Mouse (Mus musculus) neural tube, embryonic 15.5 days (tissue): ENCODE results near the gene Cntnap1. TPM values are rescaled to one million over a fixed set of nuclear protein-coding genes. Genes with fewer than 3 reads are reported as not detected.

Experiments used
- ATAC-seq: fragments of 200-750 bp; cut with Nextera tagmentation; 2 replicates; pipeline ENCODE4 v1.8.0; 2017; ENCODE audit warnings: mild to moderate bottlenecking, moderate TSS enrichment, moderate library complexity; ENCODE audit not compliant: low FRiP score
- H3K27ac ChIP-seq: fragments of 300-500 bp; sonication (generic); replicated peaks from 2 replicates; pipeline ENCODE4 v1.5.1; 2015; ENCODE audit warnings: mild to moderate bottlenecking, inconsistent platforms
- H3K27me3 ChIP-seq: fragments of 300-500 bp; sonication (generic); replicated peaks from 2 replicates; pipeline ENCODE4 v1.6.1; 2015; ENCODE audit warnings: inconsistent platforms
- H3K36me3 ChIP-seq: fragments of 300-500 bp; sonication (generic); 2 replicates; pipeline ENCODE4 v1.6.1; 2015; ENCODE audit warnings: inconsistent platforms
- H3K4me1 ChIP-seq: fragments of 300-500 bp; sonication (generic); 2 replicates; pipeline ENCODE4 v1.6.1; 2015; ENCODE audit warnings: inconsistent platforms
- H3K4me2 ChIP-seq: fragments of 300-500 bp; sonication (generic); 2 replicates; pipeline ENCODE4 v1.6.1; 2015; ENCODE audit warnings: inconsistent platforms, mild to moderate bottlenecking, moderate library complexity
- H3K4me3 ChIP-seq: fragments of 300-500 bp; sonication (generic); replicated peaks from 2 replicates; pipeline ENCODE4 v1.5.1; 2015; ENCODE audit warnings: mild to moderate bottlenecking, inconsistent platforms
- H3K9ac ChIP-seq: fragments of 300-500 bp; sonication (generic); replicated peaks from 2 replicates; pipeline ENCODE4 v1.6.1; 2015; ENCODE audit warnings: mild to moderate bottlenecking, inconsistent platforms
- H3K9me3 ChIP-seq: fragments of 300-500 bp; sonication (generic); replicated peaks from 2 replicates; pipeline ENCODE4 v1.6.1; 2016; ENCODE audit warnings: inconsistent platforms
- WGBS: fragments of 180-500 bp; shearing (Covaris S2); methylation state at CpG from one replicate; pipeline ENCODE4 v1.1.7; 2015; ENCODE audit warnings: mixed read lengths; 5-methylcytosine and 5-hydroxymethylcytosine counted together
- microRNA-seq: library from miRNA; unstranded; fragments of <30 nt; microRNA quantifications from one replicate; pipeline ENCODE4, GENCODE M21; 2017
- polyA plus RNA-seq: library from polyadenylated mRNA; unstranded; fragments of >200 nt; fragmentation: Nextera tagmentation; extraction: Ambion mirVana; gene quantifications from 2 replicates; pipeline ENCODE4 v1.2.1, GENCODE M21; 2015

Cntnap1 gene
- polyA plus RNA-seq, 1 experiment from 2014 or later = 12.3 TPM

- Histone ChIP-seq H3K9me3 (no peaks in the 10 kb centered on the region), H3K27me3 (no peaks in the 10 kb centered on the region; the same call in 1 of the 2 replicates), H3K4me2 (peak overlapping the region; percentile 20), H3K4me1 (peaks cover 29% of the 10 kb centered on the region), H3K36me3 (no peaks in the 10 kb centered on the region), H3K9ac (no peak overlapping the region), H3K4me3 (no peak overlapping the region), H3K27ac (peak overlapping the region; percentile 76)
- no peak for ATAC-seq
- 9% methylated on average over 18 of the region's 18 CpGs for WGBS
These were observed 60.9 kb downstream of the Cntnap1 start for GRCm38 (mm10) chr11:101230991-101231871.

GRCm38 (mm10) chr11:101232010-101232839 is 61.9 kb downstream of the Cntnap1 start:
- H3K27me3 ChIP-seq = no peaks in the 10 kb centered on the region; the same call in 1 of the 2 replicates
- no peak overlapping the region for H3K4me3 ChIP-seq
- ATAC-seq = no peak
- H3K4me1 ChIP-seq = peaks cover 25% of the 10 kb centered on the region
- peak overlapping the region; percentile 20; the same call in 1 of the 2 replicates for H3K4me2 ChIP-seq
- H3K9me3 ChIP-seq = no peaks in the 10 kb centered on the region
- WGBS = 62% methylated on average over 6 of the region's 6 CpGs
- H3K36me3 ChIP-seq = no peaks in the 10 kb centered on the region
- peak overlapping the region; percentile 76 for H3K27ac ChIP-seq
- H3K9ac ChIP-seq = no peak overlapping the region

GRCm38 (mm10) chr11:101233240-101233639 is 62.9 kb downstream of the Cntnap1 start:
- no peak overlapping the region for H3K9ac ChIP-seq
- no peaks in the 10 kb centered on the region for H3K36me3 ChIP-seq
- H3K9me3 ChIP-seq = no peaks in the 10 kb centered on the region
- H3K4me3 ChIP-seq = no peak overlapping the region
- H3K4me1 ChIP-seq = peaks cover 25% of the 10 kb centered on the region
- no peak for ATAC-seq
- WGBS = 85% methylated on average over 1 of the region's 1 CpGs
- no peak overlapping the region for H3K4me2 ChIP-seq
- no peaks in the 10 kb centered on the region; the same call in 1 of the 2 replicates for H3K27me3 ChIP-seq
- H3K27ac ChIP-seq = no peak overlapping the region

- no peak overlapping the region for H3K27ac ChIP-seq
- peaks cover 25% of the 10 kb centered on the region for H3K4me1 ChIP-seq
- no peaks in the 10 kb centered on the region for H3K36me3 ChIP-seq
- H3K4me3 ChIP-seq = no peak overlapping the region
- no peak overlapping the region for H3K9ac ChIP-seq
- no peak for ATAC-seq
- no peak overlapping the region for H3K4me2 ChIP-seq
- no peaks in the 10 kb centered on the region for H3K9me3 ChIP-seq
- no peaks in the 10 kb centered on the region for H3K27me3 ChIP-seq
These were observed 63.8 kb downstream of the Cntnap1 start for GRCm38 (mm10) chr11:101234124-101234523.

- Histone ChIP-seq H3K4me1 (peaks cover 15% of the 10 kb centered on the region), H3K4me2 (no peak overlapping the region), H3K4me3 (no peak overlapping the region), H3K9me3 (no peaks in the 10 kb centered on the region), H3K27me3 (no peaks in the 10 kb centered on the region), H3K36me3 (no peaks in the 10 kb centered on the region), H3K27ac (no peak overlapping the region), H3K9ac (no peak overlapping the region)
- ATAC-seq = no peak
These were observed 65.1 kb downstream of the Cntnap1 start for GRCm38 (mm10) chr11:101235429-101235828.

GRCm38 (mm10) chr11:101236782-101237181 is 66.5 kb downstream of the Cntnap1 start:
- Histone ChIP-seq H3K9ac (no peak overlapping the region), H3K4me1 (peaks cover 2% of the 10 kb centered on the region; the same call in 1 of the 2 replicates), H3K4me2 (no peak overlapping the region), H3K36me3 (no peaks in the 10 kb centered on the region), H3K27ac (no peak overlapping the region), H3K27me3 (no peaks in the 10 kb centered on the region), H3K9me3 (no peaks in the 10 kb centered on the region), H3K4me3 (no peak overlapping the region)
- 95% methylated on average over 5 of the region's 5 CpGs for WGBS
- ATAC-seq = no peak

- H3K4me1 ChIP-seq = no peaks in the 10 kb centered on the region
- H3K27me3 ChIP-seq = no peaks in the 10 kb centered on the region
- no peak overlapping the region for H3K9ac ChIP-seq
- H3K27ac ChIP-seq = no peak overlapping the region
- no peak overlapping the region for H3K4me2 ChIP-seq
- WGBS = 72% methylated on average over 5 of the region's 5 CpGs
- no peaks in the 10 kb centered on the region for H3K36me3 ChIP-seq
- no peaks in the 10 kb centered on the region for H3K9me3 ChIP-seq
- H3K4me3 ChIP-seq = no peak overlapping the region
- no peak for ATAC-seq
These were observed 67.8 kb downstream of the Cntnap1 start for GRCm38 (mm10) chr11:101238071-101238647.

Small RNAs within 50 kb of the gene (microRNA-seq; reads per million reads assigned to microRNA genes)
- not detected for gene Gm27626

Other genes with a start within 250 kb of the Cntnap1 start
- gene Stat3, start 231.0 kb upstream of the Cntnap1 start, polyA plus RNA-seq = 57.9 and 66.9 TPM in 2 replicates
- gene Cavin1, start 199.6 kb upstream of the Cntnap1 start, polyA plus RNA-seq = 45.6 and 73.4 TPM in 2 replicates
- gene Atp6v0a1, start 161.1 kb upstream of the Cntnap1 start, polyA plus RNA-seq = 150 and 167 TPM in 2 replicates
- 11.7 and 12.4 TPM in 2 replicates for gene Naglu, start 100.5 kb upstream of the Cntnap1 start, polyA plus RNA-seq
- 0.22 and 0.29 TPM in 2 replicates for gene Hsd17b1, start 92.1 kb upstream of the Cntnap1 start, polyA plus RNA-seq
- 37.5 and 39.6 TPM in 2 replicates for gene Coasy, start 88.0 kb upstream of the Cntnap1 start, polyA plus RNA-seq
- gene Mlx, start 83.2 kb upstream of the Cntnap1 start, polyA plus RNA-seq = 94.2 and 96.6 TPM in 2 replicates
- 17.7 and 22.4 TPM in 2 replicates for gene Psmc3ip, start 75.1 kb upstream of the Cntnap1 start, polyA plus RNA-seq
- 23.5 and 26.0 TPM in 2 replicates for gene Retreg3, start 50.6 kb upstream of the Cntnap1 start, polyA plus RNA-seq
- 68.4 and 73.7 TPM in 2 replicates for gene Tubg1, start 50.6 kb upstream of the Cntnap1 start, polyA plus RNA-seq
- gene Tubg2, start 14.6 kb upstream of the Cntnap1 start, polyA plus RNA-seq = 49.9 and 60.7 TPM in 2 replicates
- 9.2 and 9.5 TPM in 2 replicates for gene Plekhh3, start 828 bp downstream of the Cntnap1 start, polyA plus RNA-seq
- gene Ccr10, start 4.9 kb downstream of the Cntnap1 start, polyA plus RNA-seq = 0.51 and 0.70 TPM in 2 replicates
- gene Ezh1, start 55.9 kb downstream of the Cntnap1 start, polyA plus RNA-seq = 25.4 and 26.1 TPM in 2 replicates
- 105 and 107 TPM in 2 replicates for gene Ramp2, start 75.5 kb downstream of the Cntnap1 start, polyA plus RNA-seq
- 123 and 128 TPM in 2 replicates for gene Vps25, start 83.2 kb downstream of the Cntnap1 start, polyA plus RNA-seq
- 5.1 and 7.0 TPM in 2 replicates for gene Wnk4, start 90.0 kb downstream of the Cntnap1 start, polyA plus RNA-seq
- gene Cntd1, start 108.5 kb downstream of the Cntnap1 start, polyA plus RNA-seq = 0.77 and 0.80 TPM in 2 replicates
- gene Coa3, start 108.6 kb downstream of the Cntnap1 start, polyA plus RNA-seq = 213 and 237 TPM in 2 replicates
- 172 and 175 TPM in 2 replicates for gene Becn1, start 131.8 kb downstream of the Cntnap1 start, polyA plus RNA-seq
- gene Psme3, start 145.7 kb downstream of the Cntnap1 start, polyA plus RNA-seq = 108 and 123 TPM in 2 replicates
- 1.5 and 1.7 TPM in 2 replicates for gene Aoc2, start 154.5 kb downstream of the Cntnap1 start, polyA plus RNA-seq
- gene Aoc3, start 160.1 kb downstream of the Cntnap1 start, polyA plus RNA-seq = 0.20 and 0.38 TPM in 2 replicates
- gene G6pc, start 197.0 kb downstream of the Cntnap1 start, polyA plus RNA-seq = not detected in 2 replicates
- 88.1 and 94.0 TPM in 2 replicates for gene Aarsd1, start 247.1 kb downstream of the Cntnap1 start, polyA plus RNA-seq